Mouse (Mus musculus) kidney, embryonic 15.5 days (tissue): ENCODE data around the gene Gins3. TPM values are rescaled to one million over a fixed set of nuclear protein-coding genes. Genes with fewer than 3 reads are reported as not detected.
"Not testable (repeated sequence)": the region's sequence is repeated elsewhere in the genome, so short reads cannot be mapped to it uniquely, and the experiment has no call there.

ENCODE experiments used
- ATAC-seq: fragments of 200-750 bp; cut with Nextera tagmentation; replicated peaks from 2 replicates; pipeline ENCODE4 v1.8.0; 2017; ENCODE audit warnings: moderate TSS enrichment; ENCODE audit not compliant: low FRiP score
- H3K27ac ChIP-seq: fragments of 300-500 bp; sonication (generic); 2 replicates; pipeline ENCODE4 v1.5.1; 2015; ENCODE audit warnings: mild to moderate bottlenecking, inconsistent platforms
- H3K27me3 ChIP-seq: fragments of 300-500 bp; sonication (generic); 2 replicates; pipeline ENCODE4 v1.6.1; 2015; ENCODE audit warnings: inconsistent platforms
- H3K36me3 ChIP-seq: fragments of 300-500 bp; sonication (generic); 2 replicates; pipeline ENCODE4 v1.6.1; 2015; ENCODE audit warnings: inconsistent platforms
- H3K4me1 ChIP-seq: fragments of 300-500 bp; sonication (generic); 2 replicates; pipeline ENCODE4 v1.6.1; 2015; ENCODE audit warnings: inconsistent platforms
- H3K4me2 ChIP-seq: fragments of 300-500 bp; sonication (generic); 2 replicates; pipeline ENCODE4 v1.6.1; 2015; ENCODE audit warnings: moderate library complexity, mild to moderate bottlenecking, inconsistent platforms
- H3K4me3 ChIP-seq: fragments of 300-500 bp; sonication (generic); replicated peaks from 2 replicates; pipeline ENCODE4 v1.5.1; 2015; ENCODE audit warnings: mild to moderate bottlenecking, inconsistent platforms
- H3K9ac ChIP-seq: fragments of 300-500 bp; sonication (generic); 2 replicates; pipeline ENCODE4 v1.6.1; 2015; ENCODE audit warnings: mild to moderate bottlenecking, inconsistent platforms
- H3K9me3 ChIP-seq: fragments of 300-500 bp; sonication (generic); replicated peaks from 2 replicates; pipeline ENCODE4 v1.6.1; 2016; ENCODE audit warnings: inconsistent platforms
- WGBS: fragments of 180-500 bp; shearing (Covaris S2); methylation state at CpG from one replicate; pipeline ENCODE4 v1.1.7; 2015; ENCODE audit warnings: mixed read lengths; 5-methylcytosine and 5-hydroxymethylcytosine counted together
- polyA plus RNA-seq: library from polyadenylated mRNA; unstranded; fragments of >200 nt; fragmentation: Nextera tagmentation; extraction: Ambion mirVana; gene quantifications from 2 replicates; pipeline ENCODE4 v1.2.1, GENCODE M21; 2015

Gene Gins3
- polyA plus RNA-seq, 1 experiment from 2014 or later: 21.6 TPM

GRCm38 (mm10) chr8:95655831-95656230 lies 22.6 kb downstream of the Gins3 start:
- WGBS: 70% methylated on average over 7 of the region's 7 CpGs
- no peak for ATAC-seq

GRCm38 (mm10) chr8:95656316-95657002 lies 23.2 kb downstream of the Gins3 start:
- Histone ChIP-seq H3K4me3 (no peak overlapping the region), H3K27ac (no peak overlapping the region), H3K27me3 (no peaks in the 10 kb centered on the region), H3K4me1 (peaks cover 8% of the 10 kb centered on the region), H3K9me3 (no peaks in the 10 kb centered on the region), H3K9ac (no peak overlapping the region), H3K4me2 (no peak overlapping the region), H3K36me3 (no peaks in the 10 kb centered on the region)
- ATAC-seq: no peak
- WGBS: 40% methylated on average over 5 of the region's 5 CpGs

More at GRCm38 (mm10) chr8:95655831-95656230, 22.6 kb downstream of the Gins3 start:
- H3K4me1 ChIP-seq: peaks cover 8% of the 10 kb centered on the region
- no peak overlapping the region for H3K9ac ChIP-seq
- no peak overlapping the region for H3K27ac ChIP-seq
- no peak overlapping the region for H3K4me2 ChIP-seq
- H3K27me3 ChIP-seq: no peaks in the 10 kb centered on the region
- no peak overlapping the region for H3K4me3 ChIP-seq
- H3K9me3 ChIP-seq: no peaks in the 10 kb centered on the region
- no peaks in the 10 kb centered on the region for H3K36me3 ChIP-seq

- no peak overlapping the region for H3K4me3 ChIP-seq
- no peak for ATAC-seq
- H3K27ac ChIP-seq: no peak overlapping the region
- no peak overlapping the region for H3K9ac ChIP-seq
- 50% methylated on average over 2 of the region's 2 CpGs for WGBS
- no peak overlapping the region for H3K4me2 ChIP-seq
- no peaks in the 10 kb centered on the region for H3K27me3 ChIP-seq
- H3K9me3 ChIP-seq: no peaks in the 10 kb centered on the region
- no peaks in the 10 kb centered on the region for H3K36me3 ChIP-seq
- H3K4me1 ChIP-seq: peaks cover 8% of the 10 kb centered on the region
These were observed 24.3 kb downstream of the Gins3 start for GRCm38 (mm10) chr8:95657523-95657922.

GRCm38 (mm10) chr8:95660334-95660882 lies 27.2 kb downstream of the Gins3 start:
- no peak for ATAC-seq
- Histone ChIP-seq H3K9ac (no peak overlapping the region), H3K4me3 (no peak overlapping the region), H3K27me3 (no peaks in the 10 kb centered on the region), H3K4me1 (peaks cover 12% of the 10 kb centered on the region), H3K9me3 (no peaks in the 10 kb centered on the region), H3K4me2 (no peak overlapping the region), H3K36me3 (no peaks in the 10 kb centered on the region), H3K27ac (no peak overlapping the region)
- WGBS: 86% methylated on average over 6 of the region's 6 CpGs

GRCm38 (mm10) chr8:95661085-95661484 lies 27.8 kb downstream of the Gins3 start:
- Histone ChIP-seq H3K9me3 (no peaks in the 10 kb centered on the region), H3K27ac (no peak overlapping the region), H3K9ac (no peak overlapping the region), H3K4me1 (peaks cover 11% of the 10 kb centered on the region), H3K27me3 (no peaks in the 10 kb centered on the region), H3K4me2 (no peak overlapping the region), H3K4me3 (no peak overlapping the region), H3K36me3 (no peaks in the 10 kb centered on the region)
- WGBS: 56% methylated on average over 8 of the region's 8 CpGs
- no peak for ATAC-seq

- H3K4me3 ChIP-seq: no peak overlapping the region
- H3K4me2 ChIP-seq: no peak overlapping the region
- H3K27ac ChIP-seq: no peak overlapping the region
- ATAC-seq: no peak
- WGBS: 86% methylated on average over 6 of the region's 6 CpGs
- H3K9ac ChIP-seq: no peak overlapping the region
- H3K27me3 ChIP-seq: no peaks in the 10 kb centered on the region
- H3K9me3 ChIP-seq: no peaks in the 10 kb centered on the region
- peaks cover 6% of the 10 kb centered on the region for H3K4me1 ChIP-seq
- H3K36me3 ChIP-seq: no peaks in the 10 kb centered on the region
These were observed 28.3 kb downstream of the Gins3 start for GRCm38 (mm10) chr8:95661575-95661974.

GRCm38 (mm10) chr8:95662885-95663598 lies 29.8 kb downstream of the Gins3 start:
- H3K4me1 ChIP-seq: 0 out of 2 replicates have a peak, but pooled peaks cover 9% of the 10 kb centered on the region
- H3K4me2 ChIP-seq: no peak overlapping the region
- no peaks in the 10 kb centered on the region for H3K9me3 ChIP-seq
- WGBS: 60% methylated on average over 7 of the region's 7 CpGs
- no peaks in the 10 kb centered on the region for H3K27me3 ChIP-seq
- H3K9ac ChIP-seq: no peak overlapping the region
- no peaks in the 10 kb centered on the region for H3K36me3 ChIP-seq
- no peak overlapping the region for H3K4me3 ChIP-seq
- H3K27ac ChIP-seq: no peak overlapping the region
- ATAC-seq: no peak

GRCm38 (mm10) chr8:95663599-95663949 lies 30.3 kb downstream of the Gins3 start:
- Histone ChIP-seq H3K4me2 (no peak overlapping the region), H3K4me1 (0 out of 2 replicates have a peak, but pooled peaks cover 9% of the 10 kb centered on the region), H3K9ac (no peak overlapping the region), H3K4me3 (no peak overlapping the region), H3K27me3 (no peaks in the 10 kb centered on the region), H3K27ac (no peak overlapping the region), H3K36me3 (no peaks in the 10 kb centered on the region), H3K9me3 (no peaks in the 10 kb centered on the region)
- peak; percentile 46; the same call in 1 of the 2 replicates for ATAC-seq
- WGBS: 36% methylated on average over 4 of the region's 4 CpGs

GRCm38 (mm10) chr8:95665813-95666452 lies 32.7 kb downstream of the Gins3 start:
- not testable (repeated sequence) for H3K27me3 ChIP-seq, H3K9me3 ChIP-seq, H3K4me2 ChIP-seq, H3K4me1 ChIP-seq, H3K36me3 ChIP-seq, H3K27ac ChIP-seq, H3K9ac ChIP-seq, H3K4me3 ChIP-seq, ATAC-seq
- WGBS: 93% methylated on average over 11 of the region's 11 CpGs

- ATAC-seq: no peak
- peaks cover 14% of the 10 kb centered on the region for H3K27me3 ChIP-seq
- no peaks in the 10 kb centered on the region for H3K9me3 ChIP-seq
- 41% methylated on average over 8 of the region's 8 CpGs for WGBS
- no peak overlapping the region for H3K4me2 ChIP-seq
- H3K27ac ChIP-seq: no peak overlapping the region
- no peak overlapping the region for H3K4me3 ChIP-seq
- 0 out of 2 replicates have a peak, but pooled peaks cover 9% of the 10 kb centered on the region for H3K4me1 ChIP-seq
- no peak overlapping the region for H3K9ac ChIP-seq
- no peaks in the 10 kb centered on the region for H3K36me3 ChIP-seq
These were observed 35.1 kb downstream of the Gins3 start for GRCm38 (mm10) chr8:95668163-95668958.

GRCm38 (mm10) chr8:95669967-95670366 lies 36.7 kb downstream of the Gins3 start:
- no peak for ATAC-seq
- H3K9ac ChIP-seq: no peak overlapping the region
- no peaks in the 10 kb centered on the region for H3K36me3 ChIP-seq
- H3K27ac ChIP-seq: no peak overlapping the region
- H3K4me3 ChIP-seq: no peak overlapping the region
- peaks cover 30% of the 10 kb centered on the region for H3K27me3 ChIP-seq
- no peak overlapping the region for H3K4me2 ChIP-seq
- 0 out of 2 replicates have a peak, but pooled peaks cover 5% of the 10 kb centered on the region for H3K4me1 ChIP-seq
- WGBS: 82% methylated on average over 2 of the region's 2 CpGs
- H3K9me3 ChIP-seq: no peaks in the 10 kb centered on the region
